Mouse (Mus musculus) midbrain, embryonic 12.5 days (tissue): Measurements from ENCODE around the gene Trpv4. TPM values are rescaled to one million over a fixed set of nuclear protein-coding genes. Genes with fewer than 3 reads are reported as not detected.

Experiments
- ATAC-seq: fragments of 200-750 bp; cut with Nextera tagmentation; 2 replicates; pipeline ENCODE4 v1.8.0; 2017; ENCODE audit warnings: low read depth, moderate TSS enrichment, moderate library complexity; ENCODE audit not compliant: low FRiP score
- H3K27ac ChIP-seq: fragments of 300-500 bp; sonication (generic); replicated peaks from 2 replicates; pipeline ENCODE4 v1.5.1; 2016; ENCODE audit warnings: mild to moderate bottlenecking
- H3K27me3 ChIP-seq: fragments of 300-500 bp; sonication (generic); 2 replicates; pipeline ENCODE4 v1.6.1; 2016; ENCODE audit warnings: mild to moderate bottlenecking
- H3K36me3 ChIP-seq: fragments of 300-500 bp; sonication (generic); 2 replicates; pipeline ENCODE4 v1.6.1; 2016
- H3K4me1 ChIP-seq: fragments of 300-500 bp; sonication (generic); 2 replicates; pipeline ENCODE4 v1.6.1; 2016
- H3K4me2 ChIP-seq: fragments of 300-500 bp; sonication (generic); replicated peaks from 2 replicates; pipeline ENCODE4 v1.6.1; 2016; ENCODE audit warnings: mild to moderate bottlenecking, moderate library complexity
- H3K4me3 ChIP-seq: fragments of 300-500 bp; sonication (generic); 2 replicates; pipeline ENCODE4 v1.5.1; 2016; ENCODE audit warnings: mild to moderate bottlenecking
- H3K9ac ChIP-seq: fragments of 300-500 bp; sonication (generic); replicated peaks from 2 replicates; pipeline ENCODE4 v1.6.1; 2016; ENCODE audit warnings: mild to moderate bottlenecking, moderate library complexity
- H3K9me3 ChIP-seq: fragments of 300-500 bp; sonication (generic); 2 replicates; pipeline ENCODE4 v1.6.1; 2016; ENCODE audit warnings: mild to moderate bottlenecking
- WGBS: fragments of 180-500 bp; shearing (Covaris S2); methylation state at CpG from one replicate; pipeline ENCODE4 v1.1.7; 2016; 5-methylcytosine and 5-hydroxymethylcytosine counted together
- polyA plus RNA-seq: library from polyadenylated mRNA; unstranded; fragments of >200 nt; fragmentation: Nextera tagmentation; extraction: Ambion mirVana; gene quantifications from 2 replicates; pipeline ENCODE4 v1.2.1, GENCODE M21; 2016

Trpv4 gene
- polyA plus RNA-seq, 1 experiment from 2014 or later = 0.20 TPM

GRCm38 (mm10) chr5:114611968-114612608 lies 46.1 kb downstream of the Trpv4 start:
- no peak for ATAC-seq

GRCm38 (mm10) chr5:114611256-114611655 lies 47.0 kb downstream of the Trpv4 start:
- Histone ChIP-seq H3K27me3 (peaks cover 4% of the 10 kb centered on the region; the same call in 1 of the 2 replicates), H3K9ac (no peak overlapping the region), H3K4me2 (no peak overlapping the region), H3K4me3 (no peak overlapping the region), H3K9me3 (no peaks in the 10 kb centered on the region), H3K4me1 (peaks cover 30% of the 10 kb centered on the region), H3K36me3 (peaks cover 16% of the 10 kb centered on the region), H3K27ac (no peak overlapping the region)
- WGBS = 93% methylated on average over 10 of the region's 10 CpGs
- no peak for ATAC-seq

More at GRCm38 (mm10) chr5:114611968-114612608, 46.1 kb downstream of the Trpv4 start:
- no peak overlapping the region for H3K4me3 ChIP-seq
- WGBS = 68% methylated on average over 24 of the region's 25 CpGs
- H3K4me1 ChIP-seq = peaks cover 22% of the 10 kb centered on the region
- H3K27ac ChIP-seq = no peak overlapping the region
- no peaks in the 10 kb centered on the region for H3K9me3 ChIP-seq
- H3K9ac ChIP-seq = no peak overlapping the region
- H3K4me2 ChIP-seq = no peak overlapping the region
- H3K36me3 ChIP-seq = peaks cover 16% of the 10 kb centered on the region
- H3K27me3 ChIP-seq = no peaks in the 10 kb centered on the region

GRCm38 (mm10) chr5:114608516-114608915 lies 49.7 kb downstream of the Trpv4 start:
- 4% methylated on average over 12 of the region's 12 CpGs for WGBS
- no peak overlapping the region for H3K9ac ChIP-seq
- H3K4me2 ChIP-seq = no peak overlapping the region

GRCm38 (mm10) chr5:114607651-114608050 lies 50.6 kb downstream of the Trpv4 start:
- H3K4me1 ChIP-seq = peaks cover 55% of the 10 kb centered on the region
- WGBS = 84% methylated on average over 8 of the region's 8 CpGs
- peaks cover 16% of the 10 kb centered on the region for H3K36me3 ChIP-seq
- no peaks in the 10 kb centered on the region for H3K9me3 ChIP-seq
- no peak for ATAC-seq
- no peak overlapping the region for H3K4me3 ChIP-seq
- H3K27me3 ChIP-seq = peaks cover 4% of the 10 kb centered on the region; the same call in 1 of the 2 replicates
- H3K4me2 ChIP-seq = no peak overlapping the region
- H3K27ac ChIP-seq = peak overlapping the region; percentile 47
- no peak overlapping the region for H3K9ac ChIP-seq

More at GRCm38 (mm10) chr5:114608516-114608915, 49.7 kb downstream of the Trpv4 start:
- Histone ChIP-seq H3K27ac (0 out of 2 replicates have a peak overlapping the region, but pooled peaks have one; percentile 47), H3K4me3 (no peak overlapping the region), H3K9me3 (no peaks in the 10 kb centered on the region), H3K36me3 (peaks cover 16% of the 10 kb centered on the region), H3K27me3 (peaks cover 4% of the 10 kb centered on the region; the same call in 1 of the 2 replicates), H3K4me1 (peaks cover 55% of the 10 kb centered on the region)
- ATAC-seq = peak; percentile 20; the same call in 1 of the 2 replicates

GRCm38 (mm10) chr5:114605981-114606380 lies 52.2 kb downstream of the Trpv4 start:
- peaks cover 55% of the 10 kb centered on the region for H3K4me1 ChIP-seq
- H3K36me3 ChIP-seq = peaks cover 1% of the 10 kb centered on the region
- peaks cover 4% of the 10 kb centered on the region; the same call in 1 of the 2 replicates for H3K27me3 ChIP-seq
- no peak overlapping the region for H3K9ac ChIP-seq
- WGBS = 87% methylated on average over 6 of the region's 6 CpGs
- H3K4me2 ChIP-seq = no peak overlapping the region
- H3K27ac ChIP-seq = peak overlapping the region; percentile 67; the same call in 1 of the 2 replicates
- ATAC-seq = no peak
- no peak overlapping the region for H3K4me3 ChIP-seq
- H3K9me3 ChIP-seq = no peaks in the 10 kb centered on the region

- H3K27me3 ChIP-seq = peaks cover 4% of the 10 kb centered on the region; the same call in 1 of the 2 replicates
- 29% methylated on average over 11 of the region's 11 CpGs for WGBS
Measured at GRCm38 (mm10) chr5:114604781-114605290, 53.4 kb downstream of the Trpv4 start.

GRCm38 (mm10) chr5:114603975-114604374 lies 54.2 kb downstream of the Trpv4 start:
- Histone ChIP-seq H3K4me1 (peaks cover 51% of the 10 kb centered on the region), H3K27me3 (peaks cover 4% of the 10 kb centered on the region; the same call in 1 of the 2 replicates), H3K9ac (no peak overlapping the region), H3K36me3 (no peaks in the 10 kb centered on the region), H3K4me3 (no peak overlapping the region), H3K4me2 (no peak overlapping the region), H3K27ac (peak overlapping the region; percentile 67; the same call in 1 of the 2 replicates), H3K9me3 (no peaks in the 10 kb centered on the region)
- no peak for ATAC-seq
- 78% methylated on average over 5 of the region's 5 CpGs for WGBS

More at GRCm38 (mm10) chr5:114604781-114605290, 53.4 kb downstream of the Trpv4 start:
- Histone ChIP-seq H3K4me2 (no peak overlapping the region), H3K27ac (peak overlapping the region; percentile 67), H3K9ac (0 out of 2 replicates have a peak overlapping the region, but pooled peaks have one; percentile 4), H3K4me3 (no peak overlapping the region), H3K4me1 (peaks cover 55% of the 10 kb centered on the region), H3K36me3 (no peaks in the 10 kb centered on the region), H3K9me3 (no peaks in the 10 kb centered on the region)
- ATAC-seq = peak; percentile 75

GRCm38 (mm10) chr5:114602012-114602411 lies 56.2 kb downstream of the Trpv4 start:
- WGBS = 89% methylated on average over 8 of the region's 8 CpGs
- Histone ChIP-seq H3K4me3 (no peak overlapping the region), H3K9ac (no peak overlapping the region), H3K36me3 (no peaks in the 10 kb centered on the region), H3K4me2 (no peak overlapping the region), H3K4me1 (peaks cover 38% of the 10 kb centered on the region), H3K9me3 (no peaks in the 10 kb centered on the region), H3K27me3 (peaks cover 3% of the 10 kb centered on the region; the same call in 1 of the 2 replicates), H3K27ac (no peak overlapping the region)
- no peak for ATAC-seq

GRCm38 (mm10) chr5:114597652-114598051 lies 60.6 kb downstream of the Trpv4 start:
- Histone ChIP-seq H3K27ac (no peak overlapping the region), H3K4me2 (no peak overlapping the region), H3K27me3 (no peaks in the 10 kb centered on the region; the same call in 1 of the 2 replicates), H3K9me3 (no peaks in the 10 kb centered on the region), H3K36me3 (peaks cover 19% of the 10 kb centered on the region), H3K9ac (no peak overlapping the region), H3K4me3 (no peak overlapping the region), H3K4me1 (peaks cover 39% of the 10 kb centered on the region)
- WGBS = 68% methylated on average over 6 of the region's 6 CpGs
- no peak for ATAC-seq

GRCm38 (mm10) chr5:114597222-114597621 lies 61.0 kb downstream of the Trpv4 start:
- H3K36me3 ChIP-seq = peaks cover 19% of the 10 kb centered on the region
- H3K4me3 ChIP-seq = no peak overlapping the region
- no peak overlapping the region for H3K27ac ChIP-seq
- H3K4me2 ChIP-seq = no peak overlapping the region
- peaks cover 43% of the 10 kb centered on the region for H3K4me1 ChIP-seq
- no peaks in the 10 kb centered on the region; the same call in 1 of the 2 replicates for H3K27me3 ChIP-seq
- H3K9me3 ChIP-seq = no peaks in the 10 kb centered on the region
- WGBS = 66% methylated on average over 8 of the region's 8 CpGs
- H3K9ac ChIP-seq = no peak overlapping the region
- ATAC-seq = no peak

GRCm38 (mm10) chr5:114596604-114597003 lies 61.6 kb downstream of the Trpv4 start:
- WGBS = 22% methylated on average over 10 of the region's 10 CpGs
- peaks cover 49% of the 10 kb centered on the region for H3K4me1 ChIP-seq
- no peak overlapping the region for H3K4me2 ChIP-seq
- peaks cover 19% of the 10 kb centered on the region for H3K36me3 ChIP-seq
- no peaks in the 10 kb centered on the region for H3K9me3 ChIP-seq
- no peak for ATAC-seq
- H3K9ac ChIP-seq = no peak overlapping the region
- no peaks in the 10 kb centered on the region; the same call in 1 of the 2 replicates for H3K27me3 ChIP-seq
- H3K4me3 ChIP-seq = no peak overlapping the region
- peak overlapping the region; percentile 20; the same call in 1 of the 2 replicates for H3K27ac ChIP-seq

GRCm38 (mm10) chr5:114594741-114595241 lies 63.4 kb downstream of the Trpv4 start:
- no peaks in the 10 kb centered on the region; the same call in 1 of the 2 replicates for H3K27me3 ChIP-seq
- peaks cover 68% of the 10 kb centered on the region for H3K4me1 ChIP-seq
- H3K36me3 ChIP-seq = peaks cover 19% of the 10 kb centered on the region
- no peak overlapping the region for H3K4me2 ChIP-seq
- no peak overlapping the region for H3K4me3 ChIP-seq
- no peak overlapping the region for H3K9ac ChIP-seq
- H3K9me3 ChIP-seq = no peaks in the 10 kb centered on the region
- ATAC-seq = no peak
- no peak overlapping the region for H3K27ac ChIP-seq
- 87% methylated on average over 15 of the region's 15 CpGs for WGBS
